Mouse (Mus musculus): ENCODE data around the gene Cplx1.

GRCm38 (mm10) chr5:108543516-108544291 lies 6.1 kb downstream of the Cplx1 start:
- no peak for TF ChIP-seq TBP (IDR thresholded peaks at IDR 0.05; ENCODE audit: low read depth, low read length)
- TF ChIP-seq MAFK (IDR thresholded peaks at IDR 0.05; ENCODE audit: borderline replicate concordance, low read depth, low read length): no peak
- TF ChIP-seq USF1 (IDR thresholded peaks at IDR 0.05; ENCODE audit: low read depth, low read length): no peak
- TF ChIP-seq CHD1 (IDR thresholded peaks at IDR 0.05; ENCODE audit: low read depth, low read length): no peak

All from MEL (cell line).